Mouse (Mus musculus) ES-Bruce4 (cell line): Measurements from ENCODE around the gene Nkain1.

Experiments used
- CTCF ChIP-seq: IDR thresholded peaks from one replicate; pipeline ENCODE4 v1.8.1; 2011; ENCODE audit warnings: low read depth, low read length
- EP300 ChIP-seq: IDR thresholded peaks from 2 replicates; pipeline ENCODE4 v1.6.1; 2011; ENCODE audit warnings: low read depth, low read length; ENCODE audit not compliant: insufficient read depth
- POLR2A ChIP-seq: IDR thresholded peaks from one replicate; pipeline ENCODE4 v1.8.1; 2011; ENCODE audit warnings: low read length; ENCODE audit not compliant: insufficient read depth

DNA sequence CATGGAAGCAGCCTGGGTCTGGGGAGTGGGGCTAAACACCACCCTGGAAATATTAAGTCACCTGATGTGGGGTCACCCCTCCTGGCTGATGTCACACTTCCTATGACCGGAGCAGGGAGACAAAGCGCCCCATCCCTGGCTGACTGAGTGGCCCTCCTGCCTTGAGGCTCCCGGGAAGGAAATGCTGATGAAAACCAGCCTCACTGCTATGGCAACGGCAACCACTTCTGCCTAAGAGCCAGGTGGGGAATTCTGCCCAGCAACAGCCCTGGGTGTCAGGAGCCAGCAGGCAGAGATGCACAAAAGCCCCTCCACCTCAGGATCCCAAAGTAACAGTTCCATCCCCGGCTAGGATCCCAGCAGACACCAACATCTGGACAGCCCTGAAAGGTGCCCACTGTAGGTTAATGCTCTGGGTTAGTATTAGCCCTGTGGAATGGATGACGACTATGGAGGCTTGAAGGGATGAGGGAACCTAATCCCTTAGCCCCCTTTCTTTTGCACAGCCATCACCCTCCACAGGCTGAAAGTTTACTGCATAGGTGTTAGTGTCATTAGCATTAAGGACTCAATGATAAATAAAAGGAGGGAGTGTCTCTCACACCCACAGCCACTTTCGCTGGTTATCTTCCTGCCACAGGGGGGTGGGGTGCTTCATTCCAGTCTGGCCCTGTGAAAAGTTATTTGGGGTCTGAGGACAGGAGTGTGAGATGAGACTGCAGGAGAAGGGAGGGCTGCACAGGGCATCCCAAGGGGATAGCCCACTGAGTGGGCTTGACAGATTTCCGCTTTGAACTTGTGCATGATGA is 21.5 kb downstream of the Nkain1 start:
- no peak for TF ChIP-seq EP300
- no peak for TF ChIP-seq CTCF
- TF ChIP-seq POLR2A: no peak
